Mouse (Mus musculus): ENCODE measurements at regions not wholly inside any gene's neighbourhood (a gene's known extent, or its start where the extent isn't known, plus 50 kb on each side); places are given as distances from the start of the nearest gene placed in this dataset.

DNA sequence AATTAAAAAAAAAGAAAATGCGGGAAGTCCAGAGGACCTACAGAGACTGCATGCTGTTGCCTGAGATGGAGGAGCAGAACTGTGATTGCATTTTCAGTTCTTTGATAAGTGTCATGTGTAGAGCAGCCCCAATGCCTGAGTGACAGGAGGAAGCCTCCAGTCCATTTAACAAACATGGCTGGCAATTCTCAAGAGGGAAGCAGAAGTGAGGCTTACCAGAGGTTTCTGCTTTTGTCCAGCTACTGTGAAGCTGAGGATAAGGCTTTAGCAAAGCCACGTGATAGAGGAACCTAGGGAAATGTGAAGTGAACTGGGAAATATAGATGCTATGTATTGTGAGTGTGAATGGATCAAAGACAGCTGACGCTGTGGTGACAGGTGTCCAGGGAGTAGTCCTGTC is 56.6 kb downstream of the Sucnr1 start:
- no peak overlapping the region for H3K4me3 ChIP-seq (replicated peaks)
- H3K36me3 ChIP-seq, result no peaks in the 10 kb centered on the region
- no peaks in the 10 kb centered on the region for H3K27me3 ChIP-seq
- WGBS, result 92% methylated on average over 3 of the region's 3 CpGs
- H3K27ac ChIP-seq, result no peak overlapping the region
- no peak overlapping the region for H3K9ac ChIP-seq
- H3K4me1 ChIP-seq, result no peaks in the 10 kb centered on the region
- no peak for ATAC-seq (replicated peaks; ENCODE audit: low FRiP score)
- H3K4me2 ChIP-seq, result no peak overlapping the region
- no peaks in the 10 kb centered on the region for H3K9me3 ChIP-seq (replicated peaks)

DNA sequence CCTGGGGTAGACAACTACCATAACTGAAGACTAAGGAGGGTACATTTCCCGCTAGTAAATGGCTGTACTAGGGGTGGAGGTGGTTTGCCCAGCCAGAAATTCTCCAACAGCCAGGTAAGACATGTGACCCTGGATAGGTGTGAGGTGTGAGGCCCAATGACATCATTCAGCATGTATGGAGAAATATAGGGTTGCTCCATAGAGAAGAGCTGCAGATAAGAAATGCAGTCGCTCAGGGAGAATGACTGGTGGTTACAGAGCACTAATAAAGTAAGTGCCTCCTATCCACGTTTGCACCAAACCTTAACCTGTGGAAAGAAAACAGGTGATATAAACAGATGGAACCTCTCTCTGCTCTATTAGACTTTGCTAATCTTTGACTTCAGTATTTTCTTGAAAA is 78.2 kb downstream of the Sucnr1 start:
- no peak for ATAC-seq (replicated peaks; ENCODE audit: low FRiP score)
- H3K9ac ChIP-seq, result no peak overlapping the region
- no peak overlapping the region for H3K4me3 ChIP-seq (replicated peaks)
- H3K9me3 ChIP-seq (replicated peaks), result no peaks in the 10 kb centered on the region
- no peaks in the 10 kb centered on the region for H3K27me3 ChIP-seq
- H3K4me1 ChIP-seq, result no peaks in the 10 kb centered on the region
- H3K27ac ChIP-seq, result no peak overlapping the region
- H3K36me3 ChIP-seq, result no peaks in the 10 kb centered on the region
- no peak overlapping the region for H3K4me2 ChIP-seq
- 82% methylated on average over 3 of the region's 3 CpGs for WGBS

DNA sequence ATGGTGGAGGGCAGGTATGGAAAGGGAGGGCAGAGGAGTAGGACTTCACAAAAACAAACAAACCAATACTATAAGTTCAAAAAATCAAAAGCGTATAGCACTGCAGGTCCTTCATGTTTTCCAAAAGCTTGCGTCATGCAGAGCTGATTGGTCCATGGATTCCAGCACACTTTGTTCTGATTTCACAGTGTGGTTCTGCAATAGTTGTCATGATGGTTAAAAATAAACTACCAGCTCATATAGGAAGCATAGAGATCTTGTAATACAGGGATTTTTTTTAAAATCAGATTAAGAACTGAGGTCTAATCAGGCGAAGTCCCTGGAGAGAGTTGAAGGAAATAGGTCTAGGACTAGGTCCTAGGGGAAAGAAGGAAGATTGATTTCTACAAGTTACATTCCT is 86.0 kb downstream of the Sucnr1 start:
- no peak overlapping the region for H3K4me3 ChIP-seq (replicated peaks)
- H3K27ac ChIP-seq, result no peak overlapping the region
- no peak for ATAC-seq (replicated peaks; ENCODE audit: low FRiP score)
- H3K4me1 ChIP-seq, result 0 out of 2 replicates have a peak, but pooled peaks cover 3% of the 10 kb centered on the region
- H3K27me3 ChIP-seq, result no peaks in the 10 kb centered on the region
- H3K9me3 ChIP-seq (replicated peaks), result no peaks in the 10 kb centered on the region
- H3K36me3 ChIP-seq, result no peaks in the 10 kb centered on the region
- H3K4me2 ChIP-seq, result no peak overlapping the region
- no peak overlapping the region for H3K9ac ChIP-seq
- 82% methylated on average over 3 of the region's 3 CpGs for WGBS

DNA sequence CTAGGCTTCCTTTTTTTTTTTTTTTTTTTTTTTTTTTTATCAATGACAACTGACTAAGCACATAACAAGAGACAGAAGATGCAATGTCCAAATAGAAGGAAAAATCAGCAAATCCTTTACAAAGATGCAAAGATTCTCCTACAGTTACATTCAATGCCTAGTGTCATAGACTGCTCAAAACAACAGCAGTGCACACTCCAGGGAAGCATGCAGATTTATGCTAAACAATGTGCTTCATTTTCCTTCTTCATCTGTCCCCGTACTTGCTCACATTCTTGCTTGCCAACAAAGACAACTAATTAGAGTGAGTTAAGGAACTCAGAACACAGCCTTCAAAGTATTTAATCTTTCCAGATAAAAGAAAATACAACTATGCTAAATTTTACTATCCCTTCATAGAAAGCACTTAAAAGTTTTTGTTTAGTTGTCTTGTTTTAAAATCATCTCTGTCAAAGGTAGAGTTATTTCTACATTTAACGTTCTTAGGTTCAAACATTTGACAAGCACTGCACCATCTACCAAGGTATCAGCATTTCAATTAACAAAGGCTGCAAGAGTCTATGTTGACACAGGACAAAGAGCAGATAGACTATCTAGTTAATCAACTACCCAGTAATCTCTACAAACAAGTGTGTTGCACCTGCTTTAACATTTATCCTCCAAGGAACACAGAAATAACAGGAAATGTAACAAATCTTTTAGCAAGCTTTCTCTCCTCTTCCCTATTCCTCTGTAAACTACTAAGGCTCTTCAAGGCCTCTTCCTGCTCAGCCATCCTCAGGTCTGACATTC is 86.7 kb downstream of the Sucnr1 start:
- Histone ChIP-seq H3K4me2 (no peak overlapping the region), H3K36me3 (no peaks in the 10 kb centered on the region), H3K9me3 (replicated peaks) (no peaks in the 10 kb centered on the region), H3K9ac (no peak overlapping the region), H3K27ac (no peak overlapping the region), H3K4me1 (0 out of 2 replicates have a peak, but pooled peaks cover 3% of the 10 kb centered on the region), H3K4me3 (replicated peaks) (no peak overlapping the region), H3K27me3 (no peaks in the 10 kb centered on the region)
- WGBS, result 51% methylated on average over 2 of the region's 2 CpGs
- no peak for ATAC-seq (replicated peaks; ENCODE audit: low FRiP score)

DNA sequence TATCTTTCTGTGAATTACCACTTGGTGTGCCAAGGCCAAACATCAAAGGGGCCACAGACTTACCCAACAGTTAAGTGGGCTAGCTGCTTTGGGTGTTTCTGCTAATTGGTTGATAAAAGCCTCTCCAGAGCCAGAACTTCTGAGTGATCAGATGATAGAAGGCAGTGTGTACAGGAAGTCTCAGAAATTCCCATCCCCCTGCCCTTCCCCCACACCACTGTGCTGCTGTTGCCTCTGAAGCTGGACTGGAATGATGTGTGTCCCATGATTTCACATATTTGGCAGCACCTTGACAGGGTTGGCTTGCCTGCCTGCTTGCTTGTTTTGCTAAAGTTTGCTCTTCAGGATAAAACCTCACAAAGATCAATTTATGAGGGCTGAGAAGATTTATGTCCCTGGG is 87.9 kb downstream of the Sucnr1 start:
- H3K9ac ChIP-seq, result no peak overlapping the region
- no peaks in the 10 kb centered on the region for H3K27me3 ChIP-seq
- no peaks in the 10 kb centered on the region for H3K36me3 ChIP-seq
- no peak for ATAC-seq (replicated peaks; ENCODE audit: low FRiP score)
- no peaks in the 10 kb centered on the region for H3K9me3 ChIP-seq (replicated peaks)
- H3K27ac ChIP-seq, result no peak overlapping the region
- H3K4me1 ChIP-seq, result 0 out of 2 replicates have a peak, but pooled peaks cover 3% of the 10 kb centered on the region
- no peak overlapping the region for H3K4me3 ChIP-seq (replicated peaks)
- no peak overlapping the region for H3K4me2 ChIP-seq

DNA sequence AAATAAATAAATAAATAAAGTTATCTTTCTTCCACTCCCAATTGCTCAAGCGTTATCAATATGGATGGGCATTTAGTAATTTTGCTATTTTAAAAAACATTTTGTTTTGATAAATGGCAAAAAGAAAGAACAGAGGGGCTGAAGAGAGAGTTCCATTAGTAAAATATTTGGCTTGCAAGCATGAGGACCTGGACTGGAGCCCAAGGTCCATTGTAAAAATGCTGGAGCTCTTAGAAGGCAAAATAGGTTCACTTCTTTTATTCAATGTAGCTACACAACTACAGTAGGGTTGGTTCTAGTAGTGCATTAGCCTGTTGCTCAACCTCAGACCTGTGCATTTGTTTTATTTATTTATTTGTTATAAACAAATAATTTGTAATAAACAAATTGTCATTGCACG is 102.8 kb downstream of the Sucnr1 start:
- H3K4me1 ChIP-seq, result no peaks in the 10 kb centered on the region
- no peak overlapping the region for H3K4me3 ChIP-seq (replicated peaks)
- H3K36me3 ChIP-seq, result no peaks in the 10 kb centered on the region
- no peak for ATAC-seq (replicated peaks; ENCODE audit: low FRiP score)
- 89% methylated on average over 2 of the region's 2 CpGs for WGBS
- no peak overlapping the region for H3K4me2 ChIP-seq
- H3K9me3 ChIP-seq (replicated peaks), result no peaks in the 10 kb centered on the region
- H3K9ac ChIP-seq, result no peak overlapping the region
- no peaks in the 10 kb centered on the region for H3K27me3 ChIP-seq
- no peak overlapping the region for H3K27ac ChIP-seq

DNA sequence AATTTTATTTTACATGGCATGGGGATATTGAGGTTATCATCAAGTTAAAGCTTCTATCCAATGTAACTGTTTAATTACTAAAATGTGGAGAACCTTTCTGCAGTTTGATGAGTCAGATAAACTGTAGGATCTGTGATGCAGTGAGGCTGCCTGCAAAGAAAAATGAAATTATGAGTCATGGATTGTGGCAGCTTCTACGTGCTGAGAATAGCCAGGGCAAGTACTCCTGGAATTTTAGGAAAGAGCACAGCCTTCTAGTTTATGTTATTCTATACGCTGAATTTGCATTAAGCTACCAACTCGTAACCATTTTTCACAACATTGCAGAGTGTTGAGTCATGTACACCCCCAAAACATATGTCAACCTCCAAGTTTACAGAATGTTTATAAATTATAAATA is 114.4 kb downstream of the Sucnr1 start:
- Histone ChIP-seq H3K4me3 (replicated peaks) (no peak overlapping the region), H3K4me1 (no peaks in the 10 kb centered on the region), H3K9me3 (replicated peaks) (0 out of 2 replicates have a peak, but pooled peaks cover 3% of the 10 kb centered on the region), H3K36me3 (no peaks in the 10 kb centered on the region), H3K27ac (no peak overlapping the region), H3K27me3 (no peaks in the 10 kb centered on the region), H3K9ac (no peak overlapping the region), H3K4me2 (no peak overlapping the region)
- 92% methylated on average over 3 of the region's 3 CpGs for WGBS
- ATAC-seq (replicated peaks; ENCODE audit: low FRiP score), result no peak

DNA sequence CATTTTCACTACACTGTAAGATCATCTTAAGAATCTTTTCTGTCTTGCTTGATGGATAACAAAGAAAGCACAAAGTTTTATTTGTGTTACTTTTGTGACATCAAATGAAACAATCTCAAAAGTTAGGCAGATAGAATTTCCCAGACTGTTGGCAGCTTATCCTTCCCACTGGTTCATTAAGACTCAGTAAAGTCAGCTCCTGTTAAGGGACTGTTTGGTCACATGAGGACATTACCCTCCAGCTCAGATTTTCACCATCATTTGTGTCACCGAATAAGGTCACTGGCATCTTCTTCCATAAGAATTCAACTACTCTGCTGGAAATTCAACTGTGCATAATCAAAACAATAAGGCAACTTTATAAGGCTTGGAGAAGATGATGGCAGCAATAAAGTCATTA is 126.3 kb downstream of the Sucnr1 start:
- H3K9ac ChIP-seq, result no peak overlapping the region
- no peaks in the 10 kb centered on the region for H3K9me3 ChIP-seq (replicated peaks)
- H3K27me3 ChIP-seq, result no peaks in the 10 kb centered on the region
- H3K27ac ChIP-seq, result no peak overlapping the region
- no peak overlapping the region for H3K4me3 ChIP-seq (replicated peaks)
- WGBS, result 70% methylated on average over 1 of the region's 1 CpGs
- H3K4me2 ChIP-seq, result no peak overlapping the region
- no peaks in the 10 kb centered on the region for H3K36me3 ChIP-seq
- H3K4me1 ChIP-seq, result no peaks in the 10 kb centered on the region
- no peak for ATAC-seq (replicated peaks; ENCODE audit: low FRiP score)

DNA sequence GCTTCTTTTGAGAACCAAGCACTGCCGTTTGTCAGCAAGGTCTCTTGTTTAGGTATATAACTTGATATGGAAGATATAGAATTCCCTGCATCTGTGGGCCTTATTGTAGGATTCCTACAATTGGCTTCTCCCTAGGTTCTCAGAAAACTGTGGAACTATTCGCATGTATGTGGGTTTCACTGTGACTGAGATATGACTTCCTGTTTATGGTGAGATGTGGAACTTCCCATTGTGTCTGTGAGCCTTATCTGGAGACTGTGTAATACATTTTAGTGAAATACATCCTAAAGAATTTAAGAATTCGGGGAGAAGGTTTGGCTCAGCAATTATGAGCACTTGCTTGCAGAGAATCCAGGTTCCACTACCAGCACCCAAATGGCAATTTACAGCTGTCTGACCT is 137.3 kb downstream of the Sucnr1 start:
- no peaks in the 10 kb centered on the region for H3K36me3 ChIP-seq
- no peak overlapping the region for H3K4me3 ChIP-seq (replicated peaks)
- H3K9me3 ChIP-seq (replicated peaks), result no peaks in the 10 kb centered on the region
- no peak overlapping the region for H3K27ac ChIP-seq
- H3K4me2 ChIP-seq, result no peak overlapping the region
- H3K9ac ChIP-seq, result no peak overlapping the region
- no peaks in the 10 kb centered on the region for H3K27me3 ChIP-seq
- no peak for ATAC-seq (replicated peaks; ENCODE audit: low FRiP score)
- H3K4me1 ChIP-seq, result no peaks in the 10 kb centered on the region
- 70% methylated on average over 3 of the region's 3 CpGs for WGBS

DNA sequence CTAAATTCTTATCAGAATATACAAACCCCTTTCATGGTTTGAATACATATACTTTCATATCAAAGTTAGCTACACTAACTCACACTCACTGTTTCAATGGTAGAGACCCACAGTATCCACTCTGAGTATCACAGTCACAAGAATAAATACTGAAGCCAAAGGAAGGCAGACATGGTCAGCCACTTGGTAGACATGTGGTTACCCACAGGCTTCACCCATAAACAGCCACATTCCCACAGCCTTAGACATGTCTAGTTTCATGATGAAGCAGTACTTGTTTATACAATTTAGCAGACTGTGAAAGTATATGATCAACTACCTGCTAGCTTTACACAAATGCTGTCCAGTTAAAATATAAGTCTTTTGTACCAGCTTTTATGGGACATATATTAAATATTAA is 159.0 kb downstream of the Sucnr1 start:
- Histone ChIP-seq H3K4me1 (no peaks in the 10 kb centered on the region), H3K9ac (no peak overlapping the region), H3K4me3 (replicated peaks) (no peak overlapping the region), H3K9me3 (replicated peaks) (no peaks in the 10 kb centered on the region), H3K36me3 (no peaks in the 10 kb centered on the region), H3K4me2 (no peak overlapping the region), H3K27me3 (no peaks in the 10 kb centered on the region), H3K27ac (no peak overlapping the region)
- ATAC-seq (replicated peaks; ENCODE audit: low FRiP score), result no peak

DNA sequence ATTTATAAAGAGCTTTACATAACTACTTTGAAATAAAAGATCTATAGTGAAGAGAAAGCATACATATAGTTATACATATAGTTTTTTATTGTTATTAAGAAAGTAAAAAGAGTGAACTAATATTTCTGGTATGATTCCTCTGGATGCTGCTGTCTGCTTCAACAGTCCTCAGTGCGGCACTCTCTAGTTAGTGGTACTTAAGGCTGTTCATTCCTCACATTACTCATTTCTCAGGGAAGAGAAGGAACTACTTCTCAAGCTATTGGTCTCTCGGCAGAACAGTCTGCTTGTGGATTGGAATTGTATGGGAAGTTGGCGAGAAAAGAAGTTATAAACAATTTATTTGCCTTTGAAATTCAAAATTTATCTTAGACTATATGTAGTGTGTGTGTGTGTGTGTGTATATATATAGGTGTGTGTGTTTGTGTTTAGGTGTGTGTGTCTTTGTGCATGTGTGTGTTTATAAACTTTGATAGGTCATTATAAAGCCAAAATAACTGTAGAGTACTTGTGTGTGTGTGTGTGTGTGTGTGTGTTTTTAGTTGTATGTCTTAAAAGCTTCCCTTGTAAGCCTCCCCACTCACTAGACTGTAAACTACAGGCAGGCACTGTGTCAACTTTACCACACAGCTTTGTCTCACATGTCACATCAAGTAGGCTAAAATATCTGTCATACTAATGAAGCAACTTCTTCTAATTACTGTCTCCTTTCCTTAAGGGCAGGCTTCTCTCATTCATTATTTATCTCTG is 185.2 kb downstream of the Sucnr1 start:
- Histone ChIP-seq H3K4me2 (no peak overlapping the region), H3K27me3 (no peaks in the 10 kb centered on the region), H3K36me3 (no peaks in the 10 kb centered on the region), H3K4me3 (replicated peaks) (no peak overlapping the region), H3K27ac (no peak overlapping the region), H3K9me3 (replicated peaks) (0 out of 2 replicates have a peak, but pooled peaks cover 3% of the 10 kb centered on the region), H3K4me1 (no peaks in the 10 kb centered on the region), H3K9ac (no peak overlapping the region)
- ATAC-seq (replicated peaks; ENCODE audit: low FRiP score), result no peak
- 85% methylated on average over 3 of the region's 3 CpGs for WGBS

DNA sequence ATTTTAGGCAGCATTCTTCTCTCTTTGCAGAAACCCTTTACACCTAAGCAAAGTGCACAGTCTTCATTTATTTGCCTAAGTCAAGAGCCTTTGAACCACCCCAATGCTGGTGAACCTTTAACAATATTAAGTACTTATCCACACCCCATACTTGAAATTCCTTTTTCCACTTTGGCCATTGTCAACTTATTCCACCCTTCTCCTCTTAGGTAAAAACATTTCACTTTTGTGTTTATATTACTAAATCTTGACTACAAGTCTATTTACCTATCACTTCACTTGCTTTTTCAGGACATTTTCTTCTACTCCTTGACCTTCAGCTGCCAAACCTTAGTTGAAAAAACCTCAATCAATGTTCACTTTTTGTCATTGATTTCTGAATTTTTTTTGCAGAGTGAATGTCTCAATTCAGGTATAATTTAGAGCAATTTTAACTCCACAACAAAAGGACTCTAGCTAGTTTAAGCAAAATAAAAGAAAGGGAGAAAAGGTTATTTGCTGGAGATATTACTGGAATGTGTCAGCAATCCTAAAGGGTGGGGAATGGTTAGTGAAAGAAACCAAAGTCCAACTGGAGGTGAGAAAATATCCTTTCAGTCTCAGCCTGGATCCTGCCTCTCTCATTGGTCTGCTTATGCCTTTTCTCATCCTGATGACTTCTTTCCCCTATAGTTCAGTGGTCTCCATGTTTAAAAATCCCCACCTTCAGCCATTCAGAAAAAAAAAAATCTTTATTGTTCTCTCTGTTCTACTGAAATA is 185.9 kb downstream of the Sucnr1 start:
- Histone ChIP-seq H3K4me2 (no peak overlapping the region), H3K36me3 (no peaks in the 10 kb centered on the region), H3K9ac (no peak overlapping the region), H3K4me1 (no peaks in the 10 kb centered on the region), H3K9me3 (replicated peaks) (0 out of 2 replicates have a peak, but pooled peaks cover 3% of the 10 kb centered on the region), H3K27me3 (no peaks in the 10 kb centered on the region), H3K4me3 (replicated peaks) (no peak overlapping the region), H3K27ac (no peak overlapping the region)
- no peak for ATAC-seq (replicated peaks; ENCODE audit: low FRiP score)
